Mouse (Mus musculus) ES-Bruce4 (cell line): ENCODE measurements at regions not wholly inside any gene's neighbourhood (a gene's known extent, or its start where the extent isn't known, plus 50 kb on each side); places are given as distances from the start of the nearest gene placed in this dataset.

Experiments
- CTCF ChIP-seq: IDR thresholded peaks from one replicate; pipeline ENCODE4 v1.8.1; 2011; ENCODE audit warnings: low read depth, low read length
- EP300 ChIP-seq: IDR thresholded peaks from 2 replicates; pipeline ENCODE4 v1.6.1; 2011; ENCODE audit warnings: low read depth, low read length; ENCODE audit not compliant: insufficient read depth
- POLR2A ChIP-seq: IDR thresholded peaks from one replicate; pipeline ENCODE4 v1.8.1; 2011; ENCODE audit warnings: low read length; ENCODE audit not compliant: insufficient read depth

DNA sequence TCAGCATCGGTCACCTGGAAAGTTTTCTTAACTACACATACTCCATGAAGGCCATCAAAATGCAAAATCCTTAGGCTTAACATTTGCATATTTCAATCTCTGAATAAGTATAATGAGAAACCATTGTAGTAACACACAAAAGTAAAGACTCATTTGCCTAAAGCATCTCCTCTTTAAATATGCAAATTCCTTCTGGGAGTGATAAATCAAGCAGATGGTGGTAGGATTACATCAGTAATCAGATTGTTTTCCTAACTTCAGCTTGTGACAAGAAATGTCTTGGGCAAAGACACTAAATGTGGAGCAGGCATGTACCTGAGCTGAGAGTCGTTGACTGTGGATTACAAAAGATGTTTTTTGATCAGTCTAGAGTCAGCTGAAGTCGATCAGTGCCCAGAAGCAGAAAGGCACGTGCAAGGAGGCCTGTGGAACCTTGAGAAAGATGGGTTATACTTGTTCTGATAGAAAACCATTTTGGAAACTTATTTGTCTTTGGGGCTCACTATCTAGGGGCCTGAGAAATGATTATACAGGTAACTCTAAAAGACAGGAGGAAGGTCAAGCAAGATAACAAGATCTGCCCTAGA lies 615.5 kb upstream of the A1bg start:
- TF ChIP-seq EP300 (no peak), CTCF (no peak), POLR2A (no peak)
